Mouse (Mus musculus): ENCODE results near the gene Gm39566. TPM values are rescaled to one million over a fixed set of nuclear protein-coding genes. Genes with fewer than 3 reads are reported as not detected.

Gene Gm39566
- polyA plus RNA-seq, 1 experiment from 2014 or later = not detected

DNA sequence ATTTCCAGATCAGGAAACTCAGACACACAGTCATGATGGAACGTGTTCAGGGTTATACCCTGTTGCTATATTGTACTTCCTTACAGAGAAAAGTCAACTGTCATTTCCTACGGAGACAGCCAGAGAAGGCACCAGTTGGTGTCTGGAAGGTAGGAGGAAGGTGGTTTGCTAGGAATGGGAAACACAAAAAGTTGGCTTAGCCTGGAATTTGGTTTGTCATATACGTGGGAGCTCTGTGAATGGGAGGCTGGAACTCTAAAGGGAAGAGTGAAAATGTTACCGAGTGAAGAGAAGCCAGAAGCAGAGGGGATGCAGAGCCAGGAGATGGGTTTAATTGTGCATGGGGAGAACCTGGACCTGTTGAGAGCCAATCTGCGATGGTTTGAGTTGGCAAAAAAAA is 23.7 kb downstream of the Gm39566 start:
- Histone ChIP-seq H3K4me2 (ENCODE audit: low read length) (no peak overlapping the region), H3K9ac (ENCODE audit: low read depth, low read length) (no peak overlapping the region), H3K9me3 (ENCODE audit: control insufficient read depth, low read length) (no peaks in the 10 kb centered on the region), H3K4me1 (ENCODE audit: control insufficient read depth, insufficient read depth, low read depth, low read length) (peaks cover 5% of the 10 kb centered on the region; the same call in 1 of the 2 replicates), H3K4me3 (ENCODE audit: low read length) (no peak overlapping the region), H3K36me3 (ENCODE audit: control insufficient read depth, insufficient read depth, low read length) (no peaks in the 10 kb centered on the region), H3K27ac (ENCODE audit: low read depth, low read length) (no peak overlapping the region), H3K27me3 (replicated peaks; ENCODE audit: control insufficient read depth, insufficient read depth, low read length) (peaks cover 4% of the 10 kb centered on the region; the same call in 1 of the 2 replicates)
- 72% methylated on average over 5 of the region's 5 CpGs for WGBS
- no peak for ATAC-seq

- H3K27ac ChIP-seq (ENCODE audit: low read depth, low read length) = no peak overlapping the region
- 0 out of 2 replicates have a peak, but pooled peaks cover 4% of the 10 kb centered on the region for H3K27me3 ChIP-seq (replicated peaks; ENCODE audit: control insufficient read depth, insufficient read depth, low read length)
- no peak overlapping the region for H3K4me2 ChIP-seq (ENCODE audit: low read length)
- H3K36me3 ChIP-seq (ENCODE audit: control insufficient read depth, insufficient read depth, low read length) = no peaks in the 10 kb centered on the region
- WGBS = 65% methylated on average over 5 of the region's 5 CpGs
- H3K9ac ChIP-seq (ENCODE audit: low read depth, low read length) = no peak overlapping the region
- H3K4me1 ChIP-seq (ENCODE audit: control insufficient read depth, insufficient read depth, low read depth, low read length) = no peaks in the 10 kb centered on the region
- ATAC-seq = no peak
- no peaks in the 10 kb centered on the region for H3K9me3 ChIP-seq (ENCODE audit: control insufficient read depth, low read length)
- H3K4me3 ChIP-seq (ENCODE audit: low read length) = no peak overlapping the region
Measured at GRCm38 (mm10) chr11:69789431-69789830, 25.7 kb downstream of the Gm39566 start.

DNA sequence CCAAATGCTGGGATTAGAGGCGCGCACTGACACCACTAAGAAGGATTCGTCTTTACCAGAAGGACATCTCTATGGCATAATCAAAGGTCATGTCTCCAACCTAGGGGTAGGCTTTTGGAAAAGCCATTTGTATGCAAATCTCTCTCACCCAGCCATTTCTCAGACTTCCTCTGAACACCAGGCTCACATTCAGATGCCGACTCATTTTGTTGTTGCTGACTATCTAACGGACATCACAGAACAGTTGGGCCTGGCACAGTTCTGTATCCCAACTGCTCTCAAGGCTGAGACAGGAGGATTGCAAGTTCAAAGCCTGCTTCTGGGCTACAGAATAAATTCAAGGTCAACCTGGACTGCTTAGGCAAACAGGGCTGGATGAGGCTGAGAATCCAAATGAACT is 27.8 kb downstream of the Gm39566 start:
- Histone ChIP-seq H3K4me1 (ENCODE audit: control insufficient read depth, insufficient read depth, low read depth, low read length) (no peaks in the 10 kb centered on the region), H3K27me3 (replicated peaks; ENCODE audit: control insufficient read depth, insufficient read depth, low read length) (no peaks in the 10 kb centered on the region), H3K4me2 (ENCODE audit: low read length) (no peak overlapping the region), H3K36me3 (ENCODE audit: control insufficient read depth, insufficient read depth, low read length) (no peaks in the 10 kb centered on the region), H3K27ac (ENCODE audit: low read depth, low read length) (no peak overlapping the region), H3K4me3 (ENCODE audit: low read length) (no peak overlapping the region), H3K9ac (ENCODE audit: low read depth, low read length) (no peak overlapping the region), H3K9me3 (ENCODE audit: control insufficient read depth, low read length) (no peaks in the 10 kb centered on the region)
- no peak for ATAC-seq
- WGBS = 85% methylated on average over 5 of the region's 5 CpGs

DNA sequence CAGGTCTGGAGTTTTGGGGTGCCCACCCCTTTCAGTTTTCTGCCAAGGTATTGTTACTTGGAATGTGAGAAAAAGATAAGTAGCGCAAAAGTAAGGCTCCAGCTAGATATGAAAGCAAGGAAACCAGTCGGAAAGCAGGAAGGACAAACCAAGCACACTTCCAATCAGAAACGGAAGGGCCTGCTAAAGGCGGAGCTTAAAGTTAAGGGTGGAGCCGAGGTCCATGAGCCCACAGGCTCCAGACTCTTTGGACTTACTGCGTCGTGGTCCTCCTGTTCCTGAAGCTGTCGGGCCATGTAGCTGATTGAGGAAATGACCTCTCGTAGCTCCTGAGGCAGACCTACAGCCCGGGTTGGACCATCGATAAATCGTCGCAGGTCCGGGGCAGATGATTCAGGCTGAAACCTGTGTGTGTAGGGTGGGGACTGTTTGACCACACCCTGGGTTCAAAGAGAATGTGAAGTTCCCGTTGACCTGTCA is 30.3 kb downstream of the Gm39566 start:
- Histone ChIP-seq H3K27ac (ENCODE audit: low read depth, low read length) (no peak overlapping the region), H3K4me2 (ENCODE audit: low read length) (no peak overlapping the region), H3K4me3 (ENCODE audit: low read length) (no peak overlapping the region), H3K36me3 (ENCODE audit: control insufficient read depth, insufficient read depth, low read length) (no peaks in the 10 kb centered on the region), H3K9me3 (ENCODE audit: control insufficient read depth, low read length) (no peaks in the 10 kb centered on the region), H3K27me3 (replicated peaks; ENCODE audit: control insufficient read depth, insufficient read depth, low read length) (no peaks in the 10 kb centered on the region), H3K4me1 (ENCODE audit: control insufficient read depth, insufficient read depth, low read depth, low read length) (no peaks in the 10 kb centered on the region), H3K9ac (ENCODE audit: low read depth, low read length) (no peak overlapping the region)
- ATAC-seq = no peak
- 48% methylated on average over 15 of the region's 15 CpGs for WGBS

GRCm38 (mm10) chr11:69781828-69782227 is 33.3 kb downstream of the Gm39566 start:
- H3K4me1 ChIP-seq (ENCODE audit: control insufficient read depth, insufficient read depth, low read depth, low read length) = no peaks in the 10 kb centered on the region
- H3K36me3 ChIP-seq (ENCODE audit: control insufficient read depth, insufficient read depth, low read length) = peaks cover 5% of the 10 kb centered on the region
- no peak overlapping the region for H3K27ac ChIP-seq (ENCODE audit: low read depth, low read length)
- no peak overlapping the region for H3K4me3 ChIP-seq (ENCODE audit: low read length)
- H3K9ac ChIP-seq (ENCODE audit: low read depth, low read length) = no peak overlapping the region
- no peaks in the 10 kb centered on the region for H3K27me3 ChIP-seq (replicated peaks; ENCODE audit: control insufficient read depth, insufficient read depth, low read length)
- no peak for ATAC-seq
- WGBS = 29% methylated on average over 4 of the region's 4 CpGs
- H3K4me2 ChIP-seq (ENCODE audit: low read length) = no peak overlapping the region
- no peaks in the 10 kb centered on the region for H3K9me3 ChIP-seq (ENCODE audit: control insufficient read depth, low read length)

- no peak for ATAC-seq
- WGBS = 47% methylated on average over 7 of the region's 7 CpGs
- Histone ChIP-seq H3K4me2 (ENCODE audit: low read length) (no peak overlapping the region), H3K9ac (ENCODE audit: low read depth, low read length) (no peak overlapping the region), H3K9me3 (ENCODE audit: control insufficient read depth, low read length) (no peaks in the 10 kb centered on the region), H3K27me3 (replicated peaks; ENCODE audit: control insufficient read depth, insufficient read depth, low read length) (no peaks in the 10 kb centered on the region), H3K4me3 (ENCODE audit: low read length) (no peak overlapping the region), H3K4me1 (ENCODE audit: control insufficient read depth, insufficient read depth, low read depth, low read length) (no peaks in the 10 kb centered on the region), H3K27ac (ENCODE audit: low read depth, low read length) (no peak overlapping the region), H3K36me3 (ENCODE audit: control insufficient read depth, insufficient read depth, low read length) (peaks cover 12% of the 10 kb centered on the region)
Measured at GRCm38 (mm10) chr11:69778985-69779384, 36.1 kb downstream of the Gm39566 start.

DNA sequence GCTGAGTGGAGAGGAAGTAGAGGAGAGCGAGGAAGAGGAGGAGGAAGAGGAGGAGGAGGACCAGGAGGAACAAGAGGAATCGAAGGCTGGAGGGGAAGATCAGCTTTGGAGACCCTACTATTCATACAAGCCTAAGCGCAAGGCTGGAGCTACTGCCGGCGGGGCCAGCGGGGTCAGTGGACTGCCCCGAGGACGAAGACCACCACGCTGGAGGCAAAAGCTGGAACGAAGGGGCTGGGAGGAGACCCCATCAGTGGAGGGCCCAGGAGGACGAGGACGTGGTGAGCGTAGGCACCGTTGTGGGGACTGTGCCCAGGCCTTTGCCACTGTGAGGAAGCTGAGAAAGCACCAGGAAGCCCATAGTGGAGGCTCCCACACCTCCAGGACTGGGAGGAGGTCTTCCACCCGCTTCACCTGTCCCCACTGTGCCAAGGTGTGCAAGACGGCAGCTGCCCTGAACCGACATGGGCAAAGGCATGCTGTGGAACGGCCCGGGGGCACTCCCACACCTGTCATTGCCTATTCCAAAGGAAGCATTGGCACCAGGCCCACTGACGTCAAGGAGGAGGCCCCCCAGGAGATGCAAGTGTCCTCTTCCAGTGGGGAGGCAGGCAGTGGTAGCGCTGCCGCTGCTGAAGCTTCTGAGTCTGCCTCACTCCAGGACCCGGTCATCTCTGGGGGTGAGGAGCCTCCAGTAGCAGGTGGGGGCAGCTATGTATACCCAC is 36.7 kb downstream of the Gm39566 start:
- WGBS = 62% methylated on average over 23 of the region's 23 CpGs
- Histone ChIP-seq H3K4me1 (ENCODE audit: control insufficient read depth, insufficient read depth, low read depth, low read length) (no peaks in the 10 kb centered on the region), H3K4me3 (ENCODE audit: low read length) (no peak overlapping the region), H3K9me3 (ENCODE audit: control insufficient read depth, low read length) (no peaks in the 10 kb centered on the region), H3K9ac (ENCODE audit: low read depth, low read length) (no peak overlapping the region), H3K27me3 (replicated peaks; ENCODE audit: control insufficient read depth, insufficient read depth, low read length) (no peaks in the 10 kb centered on the region), H3K36me3 (ENCODE audit: control insufficient read depth, insufficient read depth, low read length) (peaks cover 12% of the 10 kb centered on the region), H3K27ac (ENCODE audit: low read depth, low read length) (no peak overlapping the region), H3K4me2 (ENCODE audit: low read length) (no peak overlapping the region)
- ATAC-seq = no peak

- H3K4me1 ChIP-seq (ENCODE audit: control insufficient read depth, insufficient read depth, low read depth, low read length) = no peaks in the 10 kb centered on the region
- H3K9ac ChIP-seq (ENCODE audit: low read depth, low read length) = no peak overlapping the region
- WGBS = 61% methylated on average over 26 of the region's 26 CpGs
- H3K27ac ChIP-seq (ENCODE audit: low read depth, low read length) = no peak overlapping the region
- no peak; the same call in 1 of the 2 replicates for ATAC-seq
- H3K36me3 ChIP-seq (ENCODE audit: control insufficient read depth, insufficient read depth, low read length) = peaks cover 12% of the 10 kb centered on the region
- H3K4me3 ChIP-seq (ENCODE audit: low read length) = no peak overlapping the region
- no peaks in the 10 kb centered on the region for H3K9me3 ChIP-seq (ENCODE audit: control insufficient read depth, low read length)
- H3K4me2 ChIP-seq (ENCODE audit: low read length) = no peak overlapping the region
- no peaks in the 10 kb centered on the region for H3K27me3 ChIP-seq (replicated peaks; ENCODE audit: control insufficient read depth, insufficient read depth, low read length)
Measured at GRCm38 (mm10) chr11:69777504-69778257, 37.4 kb downstream of the Gm39566 start.

- Histone ChIP-seq H3K27me3 (replicated peaks; ENCODE audit: control insufficient read depth, insufficient read depth, low read length) (no peaks in the 10 kb centered on the region), H3K4me2 (ENCODE audit: low read length) (no peak overlapping the region), H3K4me1 (ENCODE audit: control insufficient read depth, insufficient read depth, low read depth, low read length) (no peaks in the 10 kb centered on the region), H3K4me3 (ENCODE audit: low read length) (no peak overlapping the region), H3K27ac (ENCODE audit: low read depth, low read length) (no peak overlapping the region), H3K9me3 (ENCODE audit: control insufficient read depth, low read length) (no peaks in the 10 kb centered on the region), H3K9ac (ENCODE audit: low read depth, low read length) (no peak overlapping the region), H3K36me3 (ENCODE audit: control insufficient read depth, insufficient read depth, low read length) (peaks cover 12% of the 10 kb centered on the region)
- 88% methylated on average over 19 of the region's 20 CpGs for WGBS
- no peak for ATAC-seq
Measured at GRCm38 (mm10) chr11:69776488-69776887, 38.6 kb downstream of the Gm39566 start.

Data from hindbrain, embryonic 16.5 days (tissue).